Mouse (Mus musculus) C2C12 (cell line): ENCODE data around the gene Hmgcs2. TPM values are rescaled to one million over a fixed set of nuclear protein-coding genes. Genes with fewer than 3 reads are reported as not detected.

Source experiments
- H3K27me3 ChIP-seq: one replicate; pipeline ENCODE4 v1.6.1; 2011; ENCODE audit not compliant: control insufficient read depth, insufficient read depth, insufficient read length
- H3K36me3 ChIP-seq: one replicate; pipeline ENCODE4 v1.6.1; 2011; ENCODE audit not compliant: control insufficient read depth, insufficient read depth
- H3K4me3 ChIP-seq: one replicate; pipeline ENCODE4 v1.5.1; 2011; ENCODE audit warnings: mild to moderate bottlenecking, control low read depth; ENCODE audit not compliant: poor library complexity, insufficient read depth, severe bottlenecking
- H3K79me2 ChIP-seq: one replicate; pipeline ENCODE4 v1.6.1; 2011; ENCODE audit not compliant: control insufficient read depth, insufficient read depth
- H3K79me3 ChIP-seq: one replicate; pipeline ENCODE4 v1.6.1; 2011; ENCODE audit warnings: low read depth, control low read depth
- H3ac ChIP-seq: one replicate; pipeline ENCODE3; 2011; ENCODE audit warnings: low read depth; ENCODE audit not compliant: control insufficient read depth, insufficient read length
- CEBPB ChIP-seq: IDR thresholded peaks from one replicate; pipeline ENCODE4 v1.6.1; 2011; ENCODE audit warnings: low read depth, mild to moderate bottlenecking, control low read depth, moderate library complexity
- CTCF ChIP-seq: IDR thresholded peaks from one replicate; pipeline ENCODE4 v1.5.1; 2011; ENCODE audit not compliant: control insufficient read depth, insufficient read depth, insufficient read length
- FOSL1 ChIP-seq: IDR thresholded peaks from one replicate; pipeline ENCODE4 v1.8.0; 2011; ENCODE audit warnings: mild to moderate bottlenecking, low read length; ENCODE audit not compliant: poor library complexity, insufficient read depth, severe bottlenecking
- MYOD1 ChIP-seq: IDR thresholded peaks from one replicate; pipeline ENCODE4 v1.6.1; 2011; ENCODE audit warnings: low read depth; ENCODE audit not compliant: control insufficient read depth, insufficient read length
- USF1 ChIP-seq: IDR thresholded peaks from one replicate; pipeline ENCODE4 v1.6.1; 2011; ENCODE audit warnings: low read depth, mild to moderate bottlenecking, control low read depth, moderate library complexity
- polyA plus RNA-seq: library from polyadenylated mRNA; unstranded; fragments of >200 nt; fragmentation: generic; extraction: Trizol; gene quantifications from one replicate; pipeline ENCODE4 v1.2.1, GENCODE M21; 2012; ENCODE audit warnings: missing spikeins

Gene Hmgcs2
- polyA plus RNA-seq, 1 experiment = 0.01 TPM

DNA sequence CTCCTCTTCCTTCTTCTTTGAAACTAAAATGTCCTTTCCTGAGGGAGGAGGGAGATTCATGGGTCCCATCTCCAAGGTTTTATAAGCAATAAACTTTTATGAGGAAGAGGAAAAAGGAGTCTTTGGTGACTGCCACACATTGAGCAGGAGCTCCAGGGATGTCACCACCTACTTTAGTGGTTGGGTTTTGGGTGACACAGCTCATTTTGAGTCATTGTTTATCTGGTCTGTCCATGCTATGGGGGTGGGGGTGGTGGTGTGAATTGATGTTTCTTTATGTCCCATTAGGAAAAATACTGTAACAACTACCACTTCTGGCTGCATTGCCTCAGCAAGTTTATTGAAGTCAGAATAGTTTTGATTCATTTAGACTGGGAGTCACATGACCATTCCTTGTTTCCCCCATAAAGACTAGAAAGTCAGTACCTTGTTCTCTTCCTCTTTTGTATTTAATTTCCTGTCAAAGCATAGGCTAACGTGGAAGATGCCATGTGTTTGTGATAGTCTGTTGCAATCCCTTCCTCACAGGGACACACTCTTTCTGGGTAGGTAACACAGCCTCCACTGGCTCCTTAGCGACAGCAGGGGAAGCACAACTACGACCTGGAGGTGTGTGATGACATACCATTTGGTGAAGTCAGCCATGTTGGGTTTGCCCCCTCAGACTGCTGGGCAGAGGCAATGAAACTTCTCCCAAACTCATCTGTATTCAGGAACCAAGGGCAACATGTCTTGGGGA lies 76.6 kb downstream of the Hmgcs2 start:
- H3ac ChIP-seq = no peak overlapping the region

More for the DNA sequence above, 76.6 kb downstream of the Hmgcs2 start:
- H3K79me3 ChIP-seq = no peaks in the 10 kb centered on the region
- H3K27me3 ChIP-seq = no peaks in the 10 kb centered on the region
- TF ChIP-seq MYOD1 (peak; percentile 78), USF1 (peak; percentile 93), CEBPB (peak; percentile 64), CTCF (no peak), FOSL1 (peak; percentile 91)
- no peaks in the 10 kb centered on the region for H3K79me2 ChIP-seq
- H3K4me3 ChIP-seq = no peak overlapping the region
- no peaks in the 10 kb centered on the region for H3K36me3 ChIP-seq

Other genes with a start within 250 kb of the Hmgcs2 start
- gene Adam30, start 119.8 kb upstream of the Hmgcs2 start, polyA plus RNA-seq = not detected
- not detected for gene Reg4, start 58.3 kb upstream of the Hmgcs2 start, polyA plus RNA-seq
- 843 TPM for gene Phgdh, start 59.6 kb downstream of the Hmgcs2 start, polyA plus RNA-seq
- 7.5 TPM for gene Zfp697, start 102.0 kb downstream of the Hmgcs2 start, polyA plus RNA-seq
- not detected for gene Gm4450, start 176.7 kb downstream of the Hmgcs2 start, polyA plus RNA-seq
- gene Hsd3b4, start 230.1 kb downstream of the Hmgcs2 start, polyA plus RNA-seq = not detected